Mouse (Mus musculus) lung, postnatal 36 days (tissue): Measurements from ENCODE around the gene Dtwd1.
"Not testable (repeated sequence)": the region's sequence is repeated elsewhere in the genome, so short reads cannot be mapped to it uniquely, and the experiment has no call there.

Experiments
- DNase-seq: peaks from one replicate; pipeline ENCODE4 v3.0.0; 2022; ENCODE audit warnings: mixed read lengths

The Dtwd1 gene

GRCm38 (mm10) chr2:126151855-126152571, at the start of gene Dtwd1, which contains the start of gene Fam227b:
Gene Dtwd1 (plus strand): TSS chr2:126152141.
Gene Fam227b (minus strand): TSS chr2:126152004.
- DNase-seq = peak; percentile 98

- no peak for DNase-seq
Measured at GRCm38 (mm10) chr2:126147723-126148122, 4.2 kb upstream of the Dtwd1 start.

- DNase-seq = no peak
Measured at GRCm38 (mm10) chr2:126165277-126166018, 13.5 kb downstream of the Dtwd1 start.

DNA sequence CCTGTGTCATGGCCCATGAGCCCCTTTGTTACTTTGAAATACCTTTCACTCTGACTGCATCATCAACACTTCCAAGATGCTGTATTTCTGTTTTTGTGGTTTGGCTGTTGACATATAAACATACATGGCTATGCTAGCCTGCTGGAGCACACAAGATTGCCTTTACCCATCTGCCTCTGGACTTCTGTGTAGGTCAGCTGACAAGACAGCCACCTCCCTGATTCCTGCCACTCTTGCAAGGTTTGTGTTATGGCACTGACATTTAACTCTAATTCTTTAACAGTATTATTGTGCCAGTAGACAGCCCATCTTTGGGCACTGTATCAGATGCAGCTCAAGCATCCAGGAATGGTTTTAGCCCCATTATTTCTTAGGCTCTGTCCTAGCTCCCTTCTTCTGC, 14.4 kb downstream of the Dtwd1 start:
- no peak for DNase-seq

GRCm38 (mm10) chr2:126166848-126167617, 15.1 kb downstream of the Dtwd1 start:
- no peak for DNase-seq

- no peak for DNase-seq
Measured at GRCm38 (mm10) chr2:126171427-126171826, 19.5 kb downstream of the Dtwd1 start.

DNA sequence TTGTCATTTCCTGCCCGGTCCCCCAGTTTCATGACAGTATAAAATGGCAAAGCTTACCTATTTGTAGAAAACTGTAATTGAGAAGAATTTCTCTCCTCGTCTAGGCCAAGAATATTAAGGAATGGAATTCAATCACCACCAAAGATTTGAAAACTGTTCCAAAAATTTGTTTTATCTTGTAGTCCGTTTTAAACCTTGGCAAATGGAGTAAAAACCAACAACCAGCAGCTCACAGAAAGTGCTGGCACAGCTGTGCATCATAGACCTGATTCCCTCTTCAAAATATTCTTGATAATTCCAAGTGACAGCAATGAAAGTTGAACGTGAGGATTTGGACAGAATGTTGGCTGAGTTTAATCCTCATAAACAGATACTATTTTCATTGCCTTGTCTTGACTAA, 39.4 kb downstream of the Dtwd1 start:
- DNase-seq = peak; percentile 3

DNA sequence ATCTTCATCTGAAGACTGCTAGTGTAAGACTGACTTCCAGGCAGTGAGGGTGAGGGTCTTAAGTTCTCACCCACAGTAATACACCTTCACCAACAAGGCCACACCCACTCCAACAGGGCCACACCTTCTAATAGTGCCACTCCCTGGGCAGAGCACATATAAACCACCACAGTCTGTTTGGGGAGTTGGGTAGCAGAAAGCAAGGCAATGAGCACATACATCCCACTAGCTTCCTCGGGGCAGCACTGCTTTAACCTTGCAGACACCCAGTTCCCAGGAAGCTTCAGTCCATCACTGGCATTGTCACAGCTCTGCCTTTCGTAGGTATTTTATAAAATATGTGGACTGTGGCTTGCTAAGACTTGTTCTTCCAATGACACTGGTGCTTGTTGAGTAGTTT, 40.2 kb downstream of the Dtwd1 start:
- no peak for DNase-seq

DNA sequence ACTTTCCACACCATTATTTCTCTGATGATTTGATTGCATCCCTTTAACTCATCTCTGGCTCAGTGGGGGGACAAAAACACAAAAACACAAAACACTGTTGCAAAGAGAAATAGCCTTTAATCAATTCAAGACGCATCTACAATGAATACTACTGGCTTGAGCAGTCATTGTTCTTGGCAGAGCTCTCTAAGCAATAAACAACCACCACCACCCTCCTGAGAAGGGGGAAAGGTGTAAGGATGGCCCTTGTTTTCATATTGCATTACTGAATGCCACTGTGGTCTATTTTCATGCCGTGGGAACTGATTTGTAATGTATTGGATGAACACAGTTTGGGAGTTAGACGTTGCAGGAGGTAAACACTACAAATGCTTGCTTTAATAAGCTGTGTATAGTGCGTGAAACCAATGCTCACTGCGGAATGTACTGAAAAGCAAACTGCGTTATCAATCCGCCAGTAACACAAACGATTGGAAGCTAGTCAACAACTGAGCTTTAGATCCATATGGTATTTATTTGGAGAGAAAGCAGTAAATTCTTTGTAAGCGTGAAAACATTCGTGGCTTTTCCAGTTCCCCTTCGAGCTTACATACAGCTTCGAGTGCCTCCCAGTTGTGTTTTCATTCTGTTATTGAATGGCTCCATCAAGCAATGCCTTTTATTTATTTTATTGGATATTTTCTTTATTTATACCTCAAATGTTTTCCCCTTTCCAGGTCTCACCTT, 43.9 kb downstream of the Dtwd1 start:
- no peak for DNase-seq

DNA sequence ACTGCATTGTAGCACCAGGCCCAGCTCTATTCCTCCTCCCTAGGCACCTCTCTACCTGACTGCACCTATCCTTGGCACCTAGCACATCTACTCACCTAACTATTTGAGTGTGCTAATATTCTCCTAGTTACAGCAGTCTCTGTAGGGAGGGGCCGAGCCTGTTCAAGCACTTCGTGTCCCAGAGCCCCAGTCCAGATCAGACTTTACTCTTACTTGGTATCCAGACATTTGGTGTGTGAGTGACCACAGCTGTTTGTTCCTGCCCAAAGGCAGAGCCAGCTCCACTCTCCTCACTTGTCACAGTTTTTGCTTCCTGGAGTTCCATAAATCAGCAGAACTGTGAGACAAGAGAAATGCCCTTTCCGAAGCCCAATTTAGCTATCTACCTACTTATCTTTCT, 47.0 kb downstream of the Dtwd1 start:
- peak; percentile 48 for DNase-seq

DNA sequence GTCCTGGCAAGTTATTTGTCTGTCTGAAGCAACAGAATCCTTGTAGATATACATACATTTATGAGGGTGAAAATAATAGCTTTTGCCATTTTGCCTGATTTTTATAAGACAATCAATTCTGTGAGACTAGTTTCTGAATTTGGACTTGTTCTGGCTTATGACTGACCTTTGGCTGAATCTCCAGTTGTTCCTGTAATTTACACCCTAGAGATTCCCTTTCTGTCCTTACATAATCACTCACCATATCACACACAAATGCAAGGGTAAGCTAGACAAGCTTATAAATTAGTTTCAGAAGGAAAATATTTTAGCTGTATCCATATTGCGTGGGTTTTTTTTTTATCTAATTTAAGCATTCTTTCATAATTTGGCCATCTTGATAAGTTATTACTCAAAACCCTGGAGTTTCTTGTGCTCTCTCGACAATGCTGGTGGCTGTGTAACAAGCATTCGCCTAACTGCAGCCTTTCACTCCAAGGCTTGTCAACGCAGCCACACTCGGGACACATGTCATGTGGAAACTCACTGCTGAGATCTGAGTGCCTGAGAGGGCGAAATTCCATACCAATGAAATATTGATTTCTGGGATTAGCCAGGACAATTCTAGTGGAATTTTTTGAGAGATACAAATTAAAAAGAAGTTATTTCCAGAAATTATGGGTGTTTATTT, 59.2 kb downstream of the Dtwd1 start:
- DNase-seq = no peak

DNA sequence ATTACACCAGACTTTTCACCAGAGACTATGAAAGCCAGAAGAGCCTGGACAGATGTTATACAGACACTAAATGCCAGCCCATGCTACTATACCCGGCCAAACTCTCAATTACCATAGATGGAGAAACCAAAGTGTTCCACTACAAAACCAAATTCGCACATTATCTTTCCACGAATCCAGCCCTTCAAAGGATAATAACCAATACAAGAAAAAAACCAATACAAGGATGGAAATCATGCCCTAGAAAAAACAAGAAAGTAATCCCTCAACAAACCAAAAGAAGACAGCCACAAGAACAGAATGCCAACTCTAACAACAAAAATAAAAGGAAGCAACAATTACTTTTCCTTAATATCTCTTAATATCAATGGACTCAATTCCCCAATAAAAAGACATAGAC, 62.9 kb downstream of the Dtwd1 start, which contains the start of gene Gm17555:
TSS of gene Gm17555 (plus strand) at position 301 of the 400 bp plus-strand sequence.
- not testable (repeated sequence) for DNase-seq
